Mouse (Mus musculus): ENCODE measurements around the gene Kif19a.

DNA sequence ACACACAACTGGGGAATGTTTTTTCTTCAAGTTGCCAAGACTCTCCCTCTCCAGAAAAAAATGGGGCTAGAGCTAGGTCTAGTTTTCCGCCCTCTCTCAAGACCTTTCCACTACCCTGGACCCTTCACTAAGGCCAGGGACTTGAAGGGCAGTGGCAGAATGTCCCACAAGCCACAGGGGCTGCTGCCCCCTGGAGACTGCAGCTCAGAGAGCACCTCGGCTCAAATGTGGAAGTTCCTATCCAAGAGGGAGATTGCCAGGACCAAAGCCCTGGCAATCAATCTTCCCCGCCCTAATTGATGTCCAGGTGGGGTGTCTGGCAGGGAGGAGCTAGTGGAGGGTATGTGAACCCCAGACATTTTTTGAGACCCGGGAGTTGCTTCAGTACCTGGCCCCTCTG lies 25.7 kb downstream of the Kif19a start:
- TF ChIP-seq POLR2A (IDR thresholded peaks at IDR 0.05; ENCODE audit: control insufficient read depth, extremely low read depth, insufficient read depth, low read length, poor library complexity), result no peak
- TF ChIP-seq CTCF (IDR thresholded peaks at IDR 0.05; ENCODE audit: borderline replicate concordance, control insufficient read depth, extremely low read depth, insufficient read depth, low read length, poor library complexity), result no peak

Data from thymus, adult 2 months (tissue).